Mouse (Mus musculus): ENCODE measurements around the gene Galntl6. TPM values are rescaled to one million over a fixed set of nuclear protein-coding genes. Genes with fewer than 3 reads are reported as not detected.

Galntl6 gene
- polyA plus RNA-seq, 1 experiment from 2014 or later = 17.5 TPM

DNA sequence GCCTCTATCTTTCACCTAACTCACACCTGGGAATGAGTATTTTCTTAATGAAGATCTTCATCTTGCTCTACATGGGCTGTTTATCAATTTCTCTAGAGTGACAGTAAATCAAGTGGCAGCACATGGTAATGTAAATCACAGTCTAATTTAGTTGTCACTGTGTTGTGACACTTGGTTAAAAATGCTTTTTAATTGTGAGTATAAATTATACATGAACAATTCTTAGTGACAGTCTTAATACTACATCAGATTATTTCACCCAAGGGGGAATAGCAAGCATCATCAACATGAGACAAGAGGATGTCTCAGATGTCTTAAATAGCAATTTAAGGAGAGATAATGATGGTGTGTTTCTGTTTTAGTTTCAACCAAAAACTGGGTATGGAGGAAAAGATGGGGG is 88.1 kb downstream of the Galntl6 start:
- no peak for ATAC-seq (ENCODE audit: low FRiP score, low read depth)
- Histone ChIP-seq H3K4me1 (replicated peaks) (no peaks in the 10 kb centered on the region), H3K4me3 (no peak overlapping the region), H3K9ac (no peak overlapping the region), H3K9me3 (no peaks in the 10 kb centered on the region), H3K4me2 (no peak overlapping the region), H3K27ac (replicated peaks) (no peak overlapping the region), H3K36me3 (no peaks in the 10 kb centered on the region), H3K27me3 (no peaks in the 10 kb centered on the region)

DNA sequence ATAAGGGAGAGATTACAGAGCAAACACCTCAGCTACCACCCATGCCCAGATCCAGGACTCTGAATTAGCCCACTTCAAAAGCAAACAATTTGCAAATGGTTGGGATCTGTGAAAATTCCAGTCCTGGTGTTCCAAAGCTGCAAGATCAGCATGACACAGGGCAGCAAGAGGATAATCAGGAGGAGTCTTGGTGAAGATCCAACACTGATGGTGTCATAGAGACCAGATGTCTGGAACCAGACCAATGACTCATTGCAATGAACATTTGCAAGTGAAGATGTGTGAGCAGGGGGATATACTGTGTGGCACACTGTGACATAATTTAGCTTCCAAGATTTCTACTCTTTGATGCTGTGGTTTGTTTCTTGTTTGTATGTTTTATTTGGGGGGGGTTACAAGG is 107.2 kb downstream of the Galntl6 start:
- no peaks in the 10 kb centered on the region for H3K4me1 ChIP-seq (replicated peaks)
- no peak overlapping the region for H3K4me3 ChIP-seq
- no peaks in the 10 kb centered on the region for H3K9me3 ChIP-seq
- no peak overlapping the region for H3K4me2 ChIP-seq
- H3K9ac ChIP-seq = no peak overlapping the region
- H3K27me3 ChIP-seq = no peaks in the 10 kb centered on the region
- no peaks in the 10 kb centered on the region for H3K36me3 ChIP-seq
- H3K27ac ChIP-seq (replicated peaks) = no peak overlapping the region
- ATAC-seq (ENCODE audit: low FRiP score, low read depth) = 0 out of 2 replicates have a peak, but pooled peaks have one; percentile 51

DNA sequence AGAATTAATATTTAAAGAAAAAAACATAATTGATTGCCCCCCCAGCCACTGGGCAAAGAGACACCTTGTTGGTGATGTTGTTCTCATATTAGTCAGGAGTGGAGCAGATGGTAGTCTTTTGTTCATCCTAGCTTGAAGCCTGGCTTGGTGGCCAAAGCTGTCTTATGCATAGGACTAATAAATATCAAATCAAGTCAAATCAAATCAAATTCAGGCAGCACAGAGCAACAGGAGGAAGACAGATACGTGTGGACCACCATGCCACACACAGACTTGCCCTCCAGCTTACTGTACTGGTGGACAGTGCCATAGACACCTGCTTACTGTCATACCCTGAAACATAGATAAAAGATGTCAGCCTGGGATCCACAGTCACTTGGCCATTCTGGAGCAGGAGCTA is 110.6 kb downstream of the Galntl6 start:
- 62% methylated on average over 1 of the region's 1 CpGs for WGBS
- Histone ChIP-seq H3K36me3 (no peaks in the 10 kb centered on the region), H3K4me2 (no peak overlapping the region), H3K4me1 (replicated peaks) (no peaks in the 10 kb centered on the region), H3K4me3 (no peak overlapping the region), H3K9me3 (no peaks in the 10 kb centered on the region), H3K27ac (replicated peaks) (no peak overlapping the region), H3K9ac (no peak overlapping the region), H3K27me3 (no peaks in the 10 kb centered on the region)
- no peak for ATAC-seq (ENCODE audit: low FRiP score, low read depth)

DNA sequence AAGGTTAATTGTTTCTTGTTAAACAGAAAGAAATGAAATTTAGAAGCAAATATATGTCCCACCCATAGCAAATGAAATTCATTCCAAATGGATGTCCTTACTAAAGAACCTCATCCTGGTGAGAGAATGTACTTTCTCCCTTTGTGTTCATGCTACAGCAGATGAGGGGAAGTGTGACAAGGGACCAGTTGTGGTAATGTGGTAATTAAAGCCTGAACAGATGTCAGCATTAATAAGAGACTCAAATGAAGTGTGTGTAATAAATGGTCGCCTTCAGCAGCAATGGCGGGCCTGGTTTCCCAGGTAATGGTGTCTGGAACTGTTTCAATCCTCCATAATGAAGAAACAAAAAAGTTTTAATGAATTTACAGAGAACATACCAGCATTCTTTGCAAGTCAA is 158.7 kb downstream of the Galntl6 start:
- WGBS = 37% methylated on average over 2 of the region's 2 CpGs

DNA sequence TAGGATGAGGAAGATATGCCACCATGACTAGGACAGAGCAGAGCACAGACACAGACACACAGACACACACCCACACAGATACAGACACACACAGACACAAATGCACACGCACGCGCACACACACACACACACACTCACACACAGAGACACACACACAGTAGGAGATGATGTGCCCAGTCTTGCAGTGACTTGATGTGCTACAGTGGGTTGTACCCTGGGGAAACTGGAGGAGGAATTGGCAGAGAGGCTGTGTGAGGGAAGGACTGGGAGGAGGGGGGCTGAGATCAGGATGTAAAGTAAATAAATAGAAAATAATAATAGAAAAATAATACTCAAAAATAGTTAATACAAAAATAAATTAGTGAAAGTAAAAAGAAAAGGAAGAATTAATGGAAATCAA is 174.5 kb downstream of the Galntl6 start:
- 92% methylated on average over 3 of the region's 3 CpGs for WGBS
- Histone ChIP-seq H3K9ac (no peak overlapping the region), H3K4me2 (no peak overlapping the region), H3K36me3 (no peaks in the 10 kb centered on the region), H3K27ac (replicated peaks) (no peak overlapping the region), H3K9me3 (no peaks in the 10 kb centered on the region), H3K4me1 (replicated peaks) (no peaks in the 10 kb centered on the region), H3K27me3 (no peaks in the 10 kb centered on the region), H3K4me3 (no peak overlapping the region)
- ATAC-seq (ENCODE audit: low FRiP score, low read depth) = no peak

More for the DNA sequence above, 158.7 kb downstream of the Galntl6 start:
- Histone ChIP-seq H3K27ac (replicated peaks) (no peak overlapping the region), H3K4me2 (no peak overlapping the region), H3K36me3 (no peaks in the 10 kb centered on the region), H3K4me3 (no peak overlapping the region), H3K4me1 (replicated peaks) (no peaks in the 10 kb centered on the region), H3K9me3 (0 out of 2 replicates have a peak, but pooled peaks cover 2% of the 10 kb centered on the region), H3K27me3 (no peaks in the 10 kb centered on the region), H3K9ac (no peak overlapping the region)
- ATAC-seq (ENCODE audit: low FRiP score, low read depth) = peak; percentile 38; the same call in 1 of the 2 replicates

DNA sequence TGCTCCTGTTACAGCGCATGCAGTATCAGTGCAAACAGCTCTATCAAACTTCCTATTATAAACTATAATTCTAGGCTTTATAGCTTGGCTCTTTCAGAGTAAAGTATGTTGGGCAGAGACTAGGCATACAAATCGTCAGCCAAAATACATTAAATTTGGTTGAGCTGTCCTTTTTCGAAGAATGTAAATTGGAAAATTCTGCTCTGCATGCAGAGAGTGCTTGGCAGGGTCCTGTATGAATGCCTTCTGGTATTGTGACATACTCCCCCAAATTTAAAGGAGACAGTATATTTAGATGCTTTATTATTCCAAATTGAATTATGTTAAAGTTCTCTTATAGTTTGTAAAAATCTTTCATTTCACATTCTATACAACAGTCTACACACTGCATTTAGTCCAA is 220.7 kb downstream of the Galntl6 start:
- H3K9me3 ChIP-seq = no peaks in the 10 kb centered on the region
- no peak overlapping the region for H3K4me3 ChIP-seq
- H3K27me3 ChIP-seq = no peaks in the 10 kb centered on the region
- H3K27ac ChIP-seq (replicated peaks) = no peak overlapping the region
- WGBS = 89% methylated on average over 3 of the region's 3 CpGs
- no peaks in the 10 kb centered on the region for H3K36me3 ChIP-seq
- H3K9ac ChIP-seq = no peak overlapping the region
- H3K4me2 ChIP-seq = no peak overlapping the region
- ATAC-seq (ENCODE audit: low FRiP score, low read depth) = no peak
- no peaks in the 10 kb centered on the region for H3K4me1 ChIP-seq (replicated peaks)

DNA sequence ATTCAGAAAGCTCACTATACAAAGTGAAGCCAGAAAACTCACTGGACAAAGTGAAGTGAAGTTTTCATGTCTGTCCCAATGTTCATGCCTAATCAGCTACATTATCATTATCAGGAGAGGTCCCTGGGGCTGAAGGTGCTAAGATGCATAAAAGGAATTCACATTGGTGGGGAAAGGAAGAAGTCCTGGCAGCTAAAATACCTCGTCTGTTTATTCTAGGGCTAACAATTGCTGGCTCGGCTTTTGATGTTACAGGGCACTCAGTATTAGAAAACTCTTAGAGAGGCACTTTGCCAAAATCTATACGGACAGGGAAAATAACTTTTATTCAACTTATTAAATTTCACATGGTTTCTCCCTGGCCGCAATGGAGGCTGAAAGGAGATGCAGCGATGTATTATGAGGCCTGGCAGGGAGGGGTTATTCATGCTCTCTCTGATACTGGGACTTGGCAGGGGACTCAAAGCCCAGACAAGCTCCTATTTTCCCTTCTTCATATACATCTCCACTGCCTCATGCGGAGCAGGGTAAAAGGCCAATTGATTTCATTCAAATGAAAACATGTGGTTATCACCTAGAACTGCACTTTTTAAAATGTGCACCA is 234.5 kb downstream of the Galntl6 start:
- Histone ChIP-seq H3K9ac (no peak overlapping the region), H3K27ac (replicated peaks) (no peak overlapping the region), H3K27me3 (no peaks in the 10 kb centered on the region), H3K4me3 (no peak overlapping the region), H3K36me3 (no peaks in the 10 kb centered on the region), H3K4me1 (replicated peaks) (peaks cover 6% of the 10 kb centered on the region), H3K4me2 (peak overlapping the region; percentile 3; the same call in 1 of the 2 replicates), H3K9me3 (no peaks in the 10 kb centered on the region)
- ATAC-seq (ENCODE audit: low FRiP score, low read depth) = 0 out of 2 replicates have a peak, but pooled peaks have one; percentile 54
- WGBS = 10% methylated on average over 6 of the region's 6 CpGs

DNA sequence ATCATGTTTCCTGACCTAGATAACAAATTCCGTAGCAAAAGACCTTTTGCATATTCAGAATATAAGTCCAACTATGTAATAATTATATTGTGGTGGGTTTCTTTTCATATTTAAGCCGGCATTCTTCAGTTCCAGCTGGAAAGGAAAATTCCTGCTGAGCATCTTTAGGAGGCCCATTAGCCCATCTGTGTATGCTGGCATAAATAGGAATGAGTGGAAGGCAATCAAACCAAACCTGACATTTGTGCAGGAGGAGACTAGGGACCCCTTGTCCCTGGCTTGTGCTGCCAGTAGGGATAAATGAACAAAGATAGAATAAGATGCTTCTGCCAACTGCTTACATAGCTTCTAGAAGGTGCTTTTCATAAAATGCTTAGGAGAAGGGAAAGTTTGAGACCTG is 243.4 kb downstream of the Galntl6 start:
- no peak overlapping the region for H3K4me3 ChIP-seq
- H3K4me1 ChIP-seq (replicated peaks) = no peaks in the 10 kb centered on the region
- no peaks in the 10 kb centered on the region for H3K9me3 ChIP-seq
- WGBS = 64% methylated on average over 2 of the region's 2 CpGs
- no peak overlapping the region for H3K4me2 ChIP-seq
- H3K27me3 ChIP-seq = no peaks in the 10 kb centered on the region
- no peak overlapping the region for H3K9ac ChIP-seq
- no peak overlapping the region for H3K27ac ChIP-seq (replicated peaks)
- ATAC-seq (ENCODE audit: low FRiP score, low read depth) = no peak
- H3K36me3 ChIP-seq = no peaks in the 10 kb centered on the region

DNA sequence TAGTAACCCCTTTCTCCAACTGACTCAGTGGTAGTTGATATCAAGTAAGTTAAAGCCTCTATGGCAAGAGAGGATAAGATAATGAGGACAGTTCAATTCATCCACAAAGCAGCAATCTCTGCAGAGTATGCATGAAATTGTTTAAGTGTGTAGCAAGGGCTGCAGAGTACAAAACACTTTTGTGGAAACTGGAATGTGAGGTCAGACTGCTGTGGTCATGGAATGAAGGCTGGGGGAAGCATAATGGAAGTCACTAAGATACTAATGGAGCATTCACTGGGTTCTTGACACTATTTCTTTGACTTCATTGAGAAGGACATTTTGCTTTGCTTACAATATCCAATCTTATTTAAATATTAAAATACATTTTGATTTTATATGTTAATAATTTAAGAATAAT is 252.4 kb downstream of the Galntl6 start:
- Histone ChIP-seq H3K27me3 (no peaks in the 10 kb centered on the region), H3K4me1 (replicated peaks) (no peaks in the 10 kb centered on the region), H3K9ac (no peak overlapping the region), H3K36me3 (no peaks in the 10 kb centered on the region), H3K27ac (replicated peaks) (no peak overlapping the region), H3K4me2 (no peak overlapping the region), H3K9me3 (no peaks in the 10 kb centered on the region), H3K4me3 (no peak overlapping the region)
- no peak for ATAC-seq (ENCODE audit: low FRiP score, low read depth)

DNA sequence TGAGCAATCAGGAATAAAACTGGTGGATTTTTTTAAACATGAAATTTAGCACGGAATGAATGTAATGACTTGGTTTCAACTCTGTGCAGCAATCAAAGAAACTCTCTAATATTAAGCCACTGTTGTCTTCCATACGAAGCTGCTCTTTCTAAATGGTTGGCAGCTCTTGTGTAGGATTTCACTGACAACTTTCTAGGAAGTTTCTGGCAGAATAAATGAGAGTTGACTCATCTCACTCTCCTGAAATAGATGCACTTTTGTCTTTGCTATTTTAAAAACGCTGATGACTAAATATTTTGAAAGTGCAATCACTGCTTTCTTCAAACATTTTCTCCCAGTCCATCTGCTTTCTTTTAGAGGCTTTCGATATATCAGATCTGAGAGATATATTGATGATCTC is 256.8 kb downstream of the Galntl6 start:
- no peak for ATAC-seq (ENCODE audit: low FRiP score, low read depth)
- H3K4me1 ChIP-seq (replicated peaks) = no peaks in the 10 kb centered on the region
- no peak overlapping the region for H3K9ac ChIP-seq
- no peaks in the 10 kb centered on the region for H3K36me3 ChIP-seq
- 83% methylated on average over 4 of the region's 4 CpGs for WGBS
- no peaks in the 10 kb centered on the region for H3K9me3 ChIP-seq
- no peak overlapping the region for H3K4me3 ChIP-seq
- no peaks in the 10 kb centered on the region for H3K27me3 ChIP-seq
- no peak overlapping the region for H3K27ac ChIP-seq (replicated peaks)
- no peak overlapping the region for H3K4me2 ChIP-seq

DNA sequence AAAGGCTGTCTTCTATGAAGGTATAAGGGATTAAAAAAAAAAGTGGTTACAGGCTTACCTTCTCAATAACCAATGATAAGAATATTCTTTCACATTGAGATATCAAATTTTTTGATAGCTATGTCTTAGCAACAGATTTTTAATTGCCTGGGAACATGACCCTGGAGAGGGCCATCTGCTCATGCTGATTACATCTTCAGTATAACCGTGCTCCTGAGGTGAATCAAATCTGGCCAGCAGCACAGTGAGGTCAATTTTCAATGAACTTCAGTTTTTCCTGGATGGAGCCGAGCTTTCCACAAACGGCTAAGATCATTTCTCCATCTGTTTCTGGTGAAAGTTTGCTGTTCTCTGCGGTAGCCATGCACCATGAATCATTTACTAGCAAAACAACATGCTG is 306.0 kb downstream of the Galntl6 start:
- Histone ChIP-seq H3K27ac (replicated peaks) (no peak overlapping the region), H3K4me1 (replicated peaks) (no peaks in the 10 kb centered on the region), H3K9ac (no peak overlapping the region), H3K27me3 (no peaks in the 10 kb centered on the region), H3K4me3 (no peak overlapping the region), H3K4me2 (no peak overlapping the region), H3K36me3 (no peaks in the 10 kb centered on the region), H3K9me3 (no peaks in the 10 kb centered on the region)
- WGBS = 52% methylated on average over 4 of the region's 4 CpGs
- ATAC-seq (ENCODE audit: low FRiP score, low read depth) = no peak

DNA sequence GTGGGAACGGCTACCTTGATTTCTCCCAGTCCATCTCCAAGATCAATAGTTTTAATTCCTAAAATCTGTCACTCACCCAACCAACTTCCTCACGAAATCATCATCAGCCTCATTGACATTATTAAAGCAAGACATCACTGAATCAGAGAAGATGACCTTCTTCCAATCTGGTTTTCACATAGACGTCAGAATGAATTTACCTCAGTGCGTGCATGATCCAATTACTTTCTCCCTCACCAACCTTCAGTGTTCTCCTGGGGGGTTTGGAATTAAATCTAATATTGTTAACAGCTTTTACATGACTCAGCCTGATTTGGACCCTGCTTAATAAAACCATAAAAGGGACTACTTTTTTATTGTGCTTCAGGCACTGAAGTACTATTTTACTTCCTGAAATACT is 307.7 kb downstream of the Galntl6 start:
- ATAC-seq (ENCODE audit: low FRiP score, low read depth) = no peak
- 61% methylated on average over 4 of the region's 4 CpGs for WGBS
- no peaks in the 10 kb centered on the region for H3K4me1 ChIP-seq (replicated peaks)

DNA sequence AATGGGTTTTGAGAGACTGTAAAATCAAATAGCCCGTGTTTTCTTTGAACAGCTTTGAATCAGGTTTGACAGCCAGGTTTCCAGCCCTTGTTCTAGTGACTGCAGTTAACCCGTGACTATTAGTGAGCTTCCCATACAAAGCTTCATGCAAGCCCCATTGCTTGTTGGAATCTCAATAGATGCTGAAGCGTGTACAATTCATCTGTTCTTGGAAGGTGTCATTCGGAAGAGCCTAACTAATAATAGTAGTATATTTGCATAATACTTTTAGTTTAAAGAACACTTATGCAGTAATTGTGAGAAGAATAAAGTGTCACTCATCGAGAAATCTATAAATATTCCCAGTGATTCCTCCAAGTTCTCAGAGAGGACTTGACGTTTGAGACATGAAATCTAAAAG is 314.6 kb downstream of the Galntl6 start:
- Histone ChIP-seq H3K9ac (no peak overlapping the region), H3K27ac (replicated peaks) (no peak overlapping the region), H3K27me3 (no peaks in the 10 kb centered on the region), H3K4me3 (no peak overlapping the region), H3K9me3 (no peaks in the 10 kb centered on the region), H3K4me1 (replicated peaks) (no peaks in the 10 kb centered on the region), H3K36me3 (no peaks in the 10 kb centered on the region), H3K4me2 (no peak overlapping the region)
- ATAC-seq (ENCODE audit: low FRiP score, low read depth) = no peak
- 81% methylated on average over 6 of the region's 6 CpGs for WGBS

More for the DNA sequence above, 307.7 kb downstream of the Galntl6 start:
- no peak overlapping the region for H3K27ac ChIP-seq (replicated peaks)
- no peak overlapping the region for H3K4me3 ChIP-seq
- no peaks in the 10 kb centered on the region for H3K27me3 ChIP-seq
- no peaks in the 10 kb centered on the region for H3K36me3 ChIP-seq
- no peak overlapping the region for H3K4me2 ChIP-seq
- H3K9ac ChIP-seq = no peak overlapping the region
- no peaks in the 10 kb centered on the region for H3K9me3 ChIP-seq
